ENCODE assay signal across 8 mouse cellular contexts in the genomic region with DNA sequence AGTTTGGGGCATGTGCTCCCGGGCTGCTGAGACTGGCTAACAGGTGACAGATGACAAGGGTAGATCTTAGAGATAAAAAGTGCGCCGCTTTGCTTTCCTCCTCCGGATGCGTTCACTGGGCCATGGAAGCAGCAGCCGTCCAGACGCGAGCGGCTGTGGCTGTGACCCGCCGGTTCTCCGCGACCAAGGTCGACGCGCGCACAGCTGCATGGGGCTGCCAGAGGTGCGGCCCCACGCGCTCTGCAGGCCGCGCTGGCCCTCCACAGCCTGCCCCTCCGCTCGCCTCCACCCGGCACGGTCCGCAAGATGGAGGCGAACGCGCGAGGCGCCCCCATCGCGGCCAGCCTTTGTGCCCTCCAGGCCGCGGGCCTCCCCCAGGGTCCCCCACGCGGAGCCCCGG. TPM values are rescaled to one million over a fixed set of nuclear protein-coding genes. Genes with fewer than 3 reads are reported as not detected.
A peak's percentile ranks its signal among the peaks of the same experiment; 100 is the strongest.
DNase-seq lines count a peak whose midpoint lies in the region; TF ChIP-seq lines count a peak whose summit lies in the region.

No protein-coding gene starts in this region.

- no peaks in the 10 kb centered on the region for H3K27me3 ChIP-seq in heart, embryonic 10.5 days (ENCODE audit: insufficient read depth, poor library complexity, severe bottlenecking)

- peak overlapping the region; percentile 99 for H3K27ac ChIP-seq in heart, embryonic 10.5 days
- peak overlapping the region; percentile 61 for H3K27ac ChIP-seq in bone marrow, adult 2 months (ENCODE audit: control insufficient read depth, insufficient read depth, low read depth, low read length, poor library complexity)

- intact Hi-C loops in heart, postnatal 36 days (cut with DNase I), result loop anchor here (2.0 to 10.0 kb wide), 6 partner anchors 48 to 424 kb away; a partner anchor contains a TSS

- under 1% methylated on average over 39 of the region's 39 CpGs for WGBS in heart, embryonic 10.5 days
- 0% methylated on average over 39 of the region's 39 CpGs for WGBS in bone marrow, adult 2 months

- peaks cover 44% of the 10 kb centered on the region for H3K4me1 ChIP-seq in heart, embryonic 10.5 days
- H3K4me1 ChIP-seq in bone marrow, adult 2 months (ENCODE audit: control insufficient read depth, insufficient read depth, low read length), result peaks cover 2% of the 10 kb centered on the region

- TF ChIP-seq CTCF in bone marrow, adult 2 months (IDR thresholded peaks at IDR 0.05; ENCODE audit: control insufficient read depth, insufficient read depth, low read length), result no peak

- H3K9me3 ChIP-seq in heart, embryonic 10.5 days, result no peaks in the 10 kb centered on the region

- no peak for DNase-seq in heart, embryonic 10.5 days (ENCODE audit: low spot score)
- DNase-seq in heart, postnatal 36 days, result no peak
- peak; percentile 80 for DNase-seq in A20 (ENCODE audit: low read depth, low spot score)
- DNase-seq in induced T-regulatory cell, adult 2 months (ENCODE audit: low read depth), result peak; percentile 79
- peak; percentile 23 for DNase-seq in lung, postnatal 25 days (ENCODE audit: low spot score)
- no peak for DNase-seq in cerebellum, adult 11-12 months
- DNase-seq in right cerebral cortex, postnatal 4 days, result no peak

- H3K36me3 ChIP-seq in heart, embryonic 10.5 days, result peaks cover 17% of the 10 kb centered on the region

- no peak for TF ChIP-seq POLR2A in bone marrow, adult 2 months (IDR thresholded peaks at IDR 0.05; ENCODE audit: borderline replicate concordance, control insufficient read depth, low read depth, low read length)

- peak overlapping the region; percentile 96 for H3K4me3 ChIP-seq in heart, embryonic 10.5 days
- H3K4me3 ChIP-seq in bone marrow, adult 2 months (replicated peaks; ENCODE audit: control insufficient read depth, low read depth, low read length), result peak overlapping the region; percentile 74

RNA-seq across cellular contexts. Expression of a gene that starts 0.4 kb away (rescaled TPM):
- 39.0 and 40.8 TPM in 2 replicates for polyA plus RNA-seq in heart, embryonic 10.5 days (2016; fragmentation: Nextera tagmentation; extraction: Ambion mirVana)
- 10 to 100 TPM; 41.8 to 47.5 TPM for total RNA-seq in heart, postnatal 36 days (2021)
- polyA plus RNA-seq in bone marrow, adult 2 months (2011; ENCODE audit: insufficient read depth, insufficient read length, low replicate concordance, missing spikeins), result 5.0 and 6.8 TPM in 2 replicates

RNA-seq across cellular contexts. Expression of a gene that starts 47.6 kb away (rescaled TPM):
- polyA plus RNA-seq in heart, embryonic 10.5 days (2016; fragmentation: Nextera tagmentation; extraction: Ambion mirVana), result 207 and 233 TPM in 2 replicates
- total RNA-seq in heart, postnatal 36 days (2021), result 100 to 1,000 TPM; 128 to 130 TPM
- polyA plus RNA-seq in bone marrow, adult 2 months (2011; ENCODE audit: insufficient read depth, insufficient read length, low replicate concordance, missing spikeins), result 30.0 and 75.9 TPM in 2 replicates

Comparison
In these comparisons a context has a peak if more than half of its experiments do, and no peak if none do; other contexts are left out.
1. DNase-seq: peak in A20 (single experiment), induced T-regulatory cell, adult 2 months (single experiment) and lung, postnatal 25 days (single experiment); none in heart, embryonic 10.5 days (single experiment), heart, postnatal 36 days (0 of 2), cerebellum, adult 11-12 months (single experiment) and right cerebral cortex, postnatal 4 days (single experiment).